Mouse (Mus musculus) fibroblast of lung, adult 2 months (primary cell): ENCODE measurements around the gene Gm4756.
"Not testable (repeated sequence)": the region's sequence is repeated elsewhere in the genome, so short reads cannot be mapped to it uniquely, and the experiment has no call there.

Experiments used
- DNase-seq: peaks from one replicate; pipeline ENCODE4 v3.0.0-alpha.2; 2011; ENCODE audit warnings: low read depth

Gene Gm4756

DNA sequence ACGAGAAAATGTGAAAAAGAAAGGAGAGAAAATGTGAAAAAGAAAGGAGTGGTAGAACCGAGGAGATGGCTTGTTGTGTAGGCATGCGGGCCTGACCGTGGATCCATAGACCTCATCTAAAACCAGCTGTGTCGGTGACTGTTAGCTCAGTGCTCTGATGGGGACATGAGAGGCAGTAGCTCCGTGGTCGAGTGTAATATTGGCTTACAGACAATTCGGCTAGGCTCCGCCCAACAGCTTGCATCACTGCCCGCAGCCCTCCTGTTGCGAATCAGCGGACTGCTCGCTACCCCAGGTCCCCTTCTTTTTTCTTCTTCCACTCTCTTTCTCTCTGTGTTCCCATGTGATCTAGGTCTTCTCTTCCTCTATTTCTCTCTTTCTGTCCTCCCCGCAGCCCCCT lies 540 bp downstream of the Gm4756 start:
- no peak for DNase-seq

DNA sequence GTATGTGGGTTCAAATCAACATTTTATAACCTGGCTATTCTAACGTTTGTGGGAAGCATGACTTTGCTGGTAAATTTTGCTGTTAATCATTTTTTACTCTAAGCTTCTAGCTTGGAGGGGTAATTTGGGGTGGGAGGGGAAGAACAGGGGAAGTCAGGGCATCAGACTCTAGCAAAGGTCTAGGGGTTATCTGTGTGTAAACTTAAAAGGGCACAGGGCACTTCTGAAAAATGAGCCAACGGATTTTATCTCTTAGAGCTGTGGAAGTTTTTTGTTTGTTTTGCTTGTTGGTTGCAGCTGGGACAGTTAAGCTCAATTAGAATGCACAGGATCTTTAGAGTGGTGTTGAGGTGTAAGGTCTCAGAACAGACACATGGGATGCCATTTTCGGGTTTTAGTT lies 11.4 kb downstream of the Gm4756 start:
- no peak for DNase-seq

DNA sequence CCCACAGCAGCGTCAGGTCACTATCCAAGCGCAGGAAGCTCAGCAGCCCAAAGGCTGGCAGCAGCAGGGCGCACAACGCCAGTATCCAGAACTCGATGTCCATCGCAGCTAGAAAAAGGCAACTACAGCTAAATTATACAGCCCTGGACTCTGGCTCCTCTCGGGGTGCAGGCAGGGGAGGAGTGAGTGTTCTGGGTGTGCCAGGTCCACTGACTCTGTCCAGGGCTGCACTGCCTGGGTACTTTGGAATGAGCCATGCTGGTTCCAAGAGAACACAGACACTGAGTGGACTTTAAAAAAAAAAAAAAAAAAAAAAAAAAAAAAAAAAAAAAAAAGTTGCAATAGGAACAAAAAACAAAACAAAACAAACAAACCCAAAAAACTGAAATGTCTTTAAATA lies 20.7 kb downstream of the Gm4756 start:
- DNase-seq = no peak

DNA sequence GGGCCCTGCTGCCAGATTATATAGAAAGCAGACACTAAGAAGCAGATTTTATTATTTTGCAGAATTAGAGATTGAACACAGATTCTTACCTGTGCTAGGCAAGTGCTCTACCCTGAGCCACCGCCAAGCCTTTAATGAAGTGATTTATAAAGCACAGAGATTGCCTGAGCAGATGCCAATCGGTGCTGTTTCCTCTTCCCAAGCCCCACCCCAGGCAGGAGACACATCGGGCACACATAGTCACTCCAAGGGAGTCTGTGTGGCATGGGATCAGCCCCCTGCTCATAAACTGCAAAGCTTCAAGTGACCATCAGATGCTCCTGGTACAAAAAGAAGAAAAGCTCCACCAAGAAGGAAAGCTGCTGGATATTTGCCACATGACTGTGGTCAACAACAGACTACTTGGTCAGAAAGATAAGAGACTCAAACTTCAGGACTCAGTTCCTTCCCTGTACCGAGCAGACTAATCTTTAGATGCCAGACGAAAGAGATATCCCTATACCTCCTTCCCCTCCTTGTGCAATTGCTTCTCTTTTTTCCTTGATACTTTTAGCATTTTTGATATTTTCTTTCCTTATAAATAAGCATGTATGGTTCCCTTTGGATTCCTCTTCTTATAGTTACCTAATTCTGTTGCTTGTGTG lies 26.5 kb downstream of the Gm4756 start:
- DNase-seq = no peak

DNA sequence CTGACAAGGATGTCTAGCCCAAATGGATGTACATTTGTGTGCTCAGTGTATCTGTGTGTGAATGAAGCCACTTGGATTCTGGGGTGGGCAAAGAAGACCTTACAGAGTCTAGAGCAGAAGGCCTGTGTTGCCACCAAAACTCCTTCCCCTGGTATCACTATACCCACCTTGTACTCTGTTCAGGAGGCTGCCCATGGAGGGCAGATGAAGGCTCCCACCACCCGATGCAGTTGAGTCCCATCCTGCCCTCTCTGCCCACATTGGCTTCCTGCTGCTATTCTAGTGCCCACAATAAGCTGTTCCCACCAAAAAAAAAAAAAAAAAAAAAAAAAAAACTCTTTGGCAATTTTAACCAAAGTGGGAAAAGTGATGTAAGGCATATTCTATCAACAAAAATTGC lies 28.0 kb downstream of the Gm4756 start:
- DNase-seq = no peak

DNA sequence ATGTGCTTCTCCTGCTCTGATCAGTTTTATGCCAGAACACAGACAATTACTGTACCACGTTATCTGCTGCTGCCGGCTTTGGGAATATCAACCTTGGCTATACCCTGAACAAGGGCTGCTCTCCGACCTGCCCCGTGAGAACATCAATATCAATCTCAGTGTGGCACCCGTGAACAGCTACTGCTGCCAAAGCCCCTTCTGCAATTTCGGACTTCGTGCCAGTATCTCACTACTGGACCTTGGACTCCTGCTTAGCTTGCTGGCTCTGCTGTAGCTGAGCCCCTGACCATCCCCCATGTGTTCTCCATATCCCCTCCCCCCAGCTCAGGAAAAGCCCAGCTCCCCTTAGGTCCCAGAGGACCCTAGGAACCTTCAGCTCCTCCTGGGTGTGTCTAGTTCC lies 28.6 kb downstream of the Gm4756 start:
- DNase-seq = no peak

DNA sequence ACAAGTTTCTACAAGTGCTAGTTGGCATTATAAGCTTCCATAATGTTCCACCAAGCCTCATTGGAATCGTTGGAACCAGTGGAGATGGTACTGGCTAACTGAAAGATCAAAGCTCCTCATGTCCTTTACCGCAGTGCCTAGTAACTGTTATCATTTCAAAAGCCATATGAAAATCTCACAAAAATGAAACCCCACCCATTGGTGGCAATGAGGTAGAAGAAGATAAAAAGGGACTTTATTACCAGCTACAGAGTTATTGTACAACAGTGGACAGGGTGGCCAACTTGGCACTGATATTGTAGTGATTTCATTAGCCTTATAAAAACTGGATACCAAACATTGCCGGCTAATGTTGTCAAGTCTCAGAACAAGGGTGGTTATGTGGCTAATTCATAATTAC lies 37.4 kb downstream of the Gm4756 start:
- DNase-seq = no peak

DNA sequence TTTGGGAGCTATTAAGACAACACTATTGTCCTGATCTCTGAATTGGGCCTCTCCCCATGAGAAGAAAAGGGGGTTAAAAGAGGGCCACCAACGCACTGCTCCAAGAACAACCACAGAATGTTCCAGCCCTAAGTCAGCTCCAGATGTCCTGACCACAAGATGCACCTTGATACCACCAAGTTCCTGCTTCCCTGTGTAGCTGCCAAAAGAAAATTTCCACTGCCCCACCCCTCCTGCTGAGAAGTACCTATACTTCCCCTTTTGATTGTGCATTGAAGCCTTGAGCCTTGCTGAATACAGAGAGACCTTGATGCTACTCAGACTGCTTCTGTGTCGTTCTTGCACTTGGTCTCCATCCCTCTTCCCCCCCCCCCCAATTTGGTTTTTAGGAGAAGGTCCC lies 50.7 kb downstream of the Gm4756 start:
- DNase-seq = not testable (repeated sequence)

DNA sequence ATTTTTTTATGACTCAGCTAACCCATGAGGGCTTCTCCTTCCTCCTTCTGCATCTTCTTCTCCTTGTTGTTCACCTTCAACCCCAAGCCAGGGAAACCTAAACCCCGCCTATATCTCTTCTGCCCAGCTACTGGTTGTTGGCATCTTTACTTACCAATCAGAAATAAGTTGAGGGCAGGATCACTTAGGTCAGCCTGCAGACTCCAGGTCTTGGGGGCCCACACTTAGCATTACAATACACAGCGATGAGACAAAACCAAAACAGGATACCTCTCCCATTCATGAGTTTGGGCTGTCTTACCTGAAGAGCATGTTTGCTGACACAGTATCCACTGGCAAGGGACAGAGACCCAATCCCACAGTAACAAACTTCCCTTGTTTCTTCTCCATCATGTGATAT lies 55.5 kb downstream of the Gm4756 start:
- no peak for DNase-seq

DNA sequence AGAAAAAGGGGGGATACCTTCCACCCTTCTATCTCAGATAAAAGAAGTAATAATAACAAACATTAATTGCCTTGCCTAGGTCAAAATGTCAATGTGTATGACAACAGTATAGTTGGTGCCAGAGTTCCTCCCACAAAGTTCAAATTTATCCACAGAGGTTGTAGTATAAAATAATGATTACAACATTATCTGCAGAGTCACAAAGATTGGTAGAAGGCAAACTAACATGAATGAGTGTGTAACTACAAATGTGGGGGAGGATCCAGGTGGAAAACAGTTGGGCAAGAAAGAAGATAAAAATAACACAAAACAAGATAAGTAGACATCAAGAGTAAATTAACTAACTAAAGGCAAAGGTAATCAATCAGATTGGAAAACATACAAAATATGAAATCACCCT lies 56.5 kb downstream of the Gm4756 start:
- DNase-seq = no peak

DNA sequence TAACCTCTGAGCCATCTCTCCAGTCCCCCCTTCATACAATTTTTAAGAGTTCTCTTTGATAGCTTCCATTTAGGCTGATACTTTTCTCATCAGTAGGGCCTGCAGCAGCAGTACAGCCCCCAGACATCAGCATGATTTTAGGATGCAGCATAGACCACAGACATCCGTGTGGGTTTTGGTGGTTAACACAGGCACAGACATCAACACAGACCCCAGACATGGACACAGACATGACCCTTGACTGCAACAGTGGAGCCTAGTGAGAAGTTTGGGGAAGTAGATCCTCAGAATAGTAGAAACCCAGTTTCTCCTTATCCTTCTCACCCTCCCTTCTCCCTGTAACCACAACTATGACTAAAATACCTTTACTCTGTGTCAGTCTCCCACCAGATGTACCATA lies 64.1 kb downstream of the Gm4756 start:
- no peak for DNase-seq

DNA sequence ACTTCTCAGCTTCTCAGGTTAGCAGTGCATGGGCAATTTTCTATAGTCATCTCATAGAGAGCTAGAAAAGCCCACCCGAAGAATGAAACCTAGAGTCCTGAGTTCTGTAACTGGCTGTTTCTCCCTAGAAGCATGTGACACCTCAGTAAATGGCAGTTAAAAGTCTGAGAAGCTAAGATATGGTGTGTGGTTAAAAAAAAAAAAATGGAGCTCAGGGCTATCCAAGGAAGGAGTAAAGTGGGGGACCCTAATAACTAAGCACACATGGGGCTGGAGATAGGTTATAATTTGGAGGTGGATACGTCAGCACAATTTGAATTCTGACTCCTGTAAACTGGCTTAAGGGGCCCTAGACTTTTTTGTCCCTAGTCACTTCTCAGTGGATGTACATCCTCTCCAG lies 66.4 kb downstream of the Gm4756 start:
- no peak for DNase-seq

DNA sequence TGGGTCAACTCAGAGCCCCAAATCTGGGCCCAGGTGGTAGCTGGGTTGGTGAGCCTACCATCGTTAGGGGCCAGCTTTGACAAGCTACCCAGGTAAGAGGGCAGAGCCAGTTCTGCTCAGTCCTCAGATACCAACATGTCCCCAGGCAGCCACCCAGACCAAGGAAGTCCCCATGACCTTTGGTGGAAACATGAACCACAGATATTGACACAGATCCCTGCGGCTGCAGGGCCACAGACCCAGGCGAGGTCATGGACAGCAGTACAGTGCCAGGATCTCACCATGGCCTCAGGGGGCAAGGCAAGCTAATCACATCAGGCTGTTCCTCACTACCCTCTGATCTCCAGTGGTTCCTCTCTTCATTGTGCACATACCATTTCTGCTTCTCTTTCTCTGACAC lies 67.4 kb downstream of the Gm4756 start:
- DNase-seq = no peak

DNA sequence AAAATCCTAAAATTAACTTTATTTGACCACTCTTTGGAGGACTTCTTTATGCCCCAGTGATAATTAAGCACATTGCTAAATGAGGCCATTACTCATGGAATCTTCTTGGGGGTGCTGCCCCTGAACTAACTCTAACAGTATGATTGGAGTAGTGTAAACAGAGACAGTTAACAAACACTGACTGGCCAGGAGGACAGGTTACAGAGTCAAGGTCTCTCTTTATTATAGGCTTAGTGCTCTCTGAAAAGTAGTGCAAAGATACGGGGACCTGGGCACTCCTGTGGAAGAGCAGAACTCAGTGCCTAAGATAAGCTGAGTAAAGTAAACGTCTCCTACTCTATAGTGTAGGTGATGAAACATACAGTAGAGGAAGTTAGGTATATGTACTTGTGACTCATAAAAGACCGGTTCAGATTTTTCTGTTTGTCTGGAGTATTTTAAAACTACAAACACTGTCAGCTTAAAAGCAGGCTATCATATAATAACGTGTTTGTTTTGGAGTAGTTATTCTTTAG lies 85.1 kb downstream of the Gm4756 start:
- no peak for DNase-seq

DNA sequence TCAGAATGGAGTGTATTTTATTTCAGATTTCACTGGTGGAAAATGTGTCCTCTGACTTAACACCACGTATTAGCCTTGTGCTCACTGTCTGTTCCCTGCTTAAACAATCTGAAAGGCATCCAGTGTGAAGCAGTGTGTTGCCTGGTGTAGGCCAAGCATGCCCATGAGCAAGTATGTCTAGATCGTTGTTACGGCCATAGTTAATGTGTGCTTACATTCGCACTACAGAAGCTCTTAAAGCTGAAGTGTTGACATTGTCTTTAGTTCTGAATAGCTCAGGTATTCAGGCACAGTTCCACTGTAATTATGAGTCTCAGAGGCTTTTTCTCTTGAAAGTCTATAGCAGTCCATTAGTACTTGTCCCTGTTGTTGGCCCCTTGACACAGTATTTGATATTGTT lies 95.1 kb downstream of the Gm4756 start:
- DNase-seq = no peak

DNA sequence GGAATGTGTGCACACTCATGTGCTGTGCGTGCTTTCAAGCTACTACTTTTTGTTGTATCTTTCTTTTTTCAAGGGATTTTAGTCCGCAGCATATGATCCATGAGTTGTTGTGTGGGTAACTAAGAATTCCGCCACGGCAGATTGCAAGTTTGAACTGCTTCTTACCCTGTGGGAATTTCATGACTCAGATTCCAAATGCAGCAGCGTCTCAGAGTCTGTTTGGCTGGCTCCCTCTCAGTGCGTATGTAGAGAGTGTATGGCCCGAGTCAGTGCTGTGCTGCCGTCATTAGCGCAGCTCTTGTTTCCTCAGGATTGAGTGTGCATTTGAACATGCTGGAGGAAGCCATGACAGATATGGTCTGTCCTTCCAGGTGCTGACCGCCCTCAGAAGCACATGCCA lies 110.9 kb downstream of the Gm4756 start:
- no peak for DNase-seq

DNA sequence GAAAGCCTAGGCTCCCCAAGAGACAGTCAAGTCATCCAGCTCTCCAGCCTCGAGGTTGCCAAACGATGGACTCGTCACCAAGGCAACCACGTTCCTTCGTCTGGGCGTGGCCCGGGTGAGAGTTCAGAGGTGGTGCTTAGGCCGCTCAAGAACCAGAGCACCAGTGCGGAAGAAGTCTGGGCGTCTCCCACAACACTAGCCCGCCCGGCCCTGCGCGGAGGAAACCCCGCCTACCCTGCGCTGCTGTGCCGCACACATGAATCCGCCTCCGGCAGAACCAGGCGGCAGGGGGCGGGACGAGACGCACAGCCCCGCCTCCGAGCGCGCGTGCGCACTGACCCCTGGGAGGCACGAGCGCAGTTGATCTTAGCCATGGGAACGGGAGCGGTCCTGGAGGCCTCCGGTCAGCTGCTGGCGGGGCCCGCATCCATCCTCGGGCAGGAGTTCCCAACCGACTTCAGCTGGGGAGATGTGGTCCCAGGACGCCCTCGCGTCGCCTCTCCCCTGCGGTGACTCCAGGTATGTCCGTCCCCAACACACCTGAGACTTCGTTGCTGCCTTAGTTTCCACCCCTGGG lies 113.4 kb downstream of the Gm4756 start, which contains the start of gene Pcnx4:
Gene Pcnx4, plus strand, starts transcription at position 363 of the 577 bp plus-strand sequence.
- DNase-seq = peak; percentile 99

DNA sequence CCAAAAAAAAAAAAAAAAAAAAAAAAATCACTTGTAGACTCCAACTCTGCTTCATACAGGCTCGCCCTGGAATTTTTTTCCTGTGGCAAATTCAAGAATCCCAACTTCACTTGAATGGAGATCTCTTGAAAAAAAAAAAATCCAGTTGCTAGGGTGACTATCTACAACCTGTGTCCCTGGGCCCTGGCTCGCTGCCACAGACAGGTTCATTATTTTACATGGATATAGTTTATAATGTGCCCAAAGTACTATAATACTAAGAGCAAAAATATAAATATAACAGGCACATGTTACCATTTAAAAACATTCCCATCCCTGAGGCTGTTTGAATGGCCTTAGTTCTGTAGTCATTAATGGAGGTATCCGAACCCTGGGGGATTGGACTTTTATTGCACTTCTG lies 113.9 kb downstream of the Gm4756 start:
- no peak for DNase-seq

DNA sequence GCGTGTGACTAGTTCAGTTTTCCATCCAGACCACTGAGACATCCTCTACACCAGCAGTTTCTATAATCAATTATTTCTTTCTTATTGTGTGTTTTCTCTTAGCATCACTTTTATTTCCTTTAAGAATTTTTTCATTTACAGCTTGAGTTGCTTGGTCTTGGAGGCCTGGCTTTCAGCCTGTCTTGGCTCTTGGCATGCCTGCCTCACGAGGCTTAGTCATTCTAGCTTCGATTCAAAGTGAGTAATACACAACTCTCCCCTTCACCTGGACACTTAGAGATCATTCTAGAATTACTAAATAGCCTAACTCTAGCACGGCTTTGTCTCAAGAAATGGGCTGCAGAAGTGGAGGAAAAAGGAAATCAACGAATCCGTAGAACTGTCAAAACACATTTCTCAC lies 115.5 kb downstream of the Gm4756 start:
- DNase-seq = peak; percentile 46

DNA sequence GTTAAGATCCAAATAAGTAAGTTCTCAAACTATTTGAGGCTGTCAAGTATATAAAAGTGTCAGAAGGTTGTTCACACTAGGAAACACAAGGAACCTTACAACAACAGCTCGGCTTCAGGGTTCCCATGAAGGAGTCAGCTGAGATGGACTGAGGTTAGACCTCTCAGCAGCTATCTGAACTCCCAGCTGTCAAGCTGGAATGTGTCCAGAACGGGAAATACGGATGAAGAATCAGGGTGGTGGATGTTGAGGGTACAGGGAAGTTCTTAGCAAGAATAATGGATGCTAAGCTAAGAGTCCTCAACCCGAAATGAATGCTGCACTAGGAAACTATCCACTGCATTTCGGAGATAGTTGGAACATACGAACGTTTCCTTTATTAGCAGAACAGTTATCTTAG lies 117.2 kb downstream of the Gm4756 start:
- DNase-seq = no peak
